Mouse (Mus musculus) heart, postnatal 0 days (tissue): ENCODE data around the gene Kcnj1.

Experiments
- CTCF ChIP-seq: IDR thresholded peaks from 2 replicates; pipeline ENCODE4 v1.5.1; 2016; ENCODE audit warnings: antibody characterized with exemption, control low read depth, low read depth
- EP300 ChIP-seq: IDR thresholded peaks from 2 replicates; pipeline ENCODE4 v1.6.1; 2016; ENCODE audit warnings: antibody characterized with exemption, low read depth

DNA sequence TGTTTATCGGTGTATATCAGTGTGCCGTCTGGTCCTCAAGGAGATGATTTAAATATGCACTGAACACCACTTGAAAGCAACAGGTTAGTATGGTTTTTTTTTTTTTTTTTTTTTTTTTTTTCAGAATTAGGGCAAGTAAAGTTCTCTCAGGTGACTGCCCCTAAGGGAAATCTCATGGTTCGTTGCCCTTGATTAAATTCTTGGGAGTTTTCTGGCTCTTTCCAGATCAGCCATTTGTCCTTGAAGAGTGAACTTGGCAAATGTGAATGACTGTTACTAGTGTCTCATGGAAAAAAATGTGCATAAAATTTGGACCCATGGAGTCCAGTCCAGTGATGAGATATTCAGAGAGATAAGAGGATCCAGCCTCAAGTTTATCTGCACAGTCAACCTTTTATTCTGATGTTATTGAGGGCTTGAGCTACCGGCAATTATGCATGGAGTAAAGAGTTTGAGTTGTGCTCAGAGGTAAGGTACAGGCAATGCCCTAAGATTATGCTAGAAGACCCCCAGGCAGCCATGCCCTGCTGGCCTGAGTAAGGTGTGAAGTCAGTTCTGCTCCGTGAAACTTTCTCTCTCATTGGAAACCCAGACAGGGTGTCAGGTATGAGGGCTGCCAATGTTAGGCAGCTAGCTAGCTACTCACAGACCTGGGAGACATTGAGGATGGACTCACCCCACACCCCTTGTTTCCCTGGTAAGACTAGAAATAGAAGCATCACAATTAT lies 4.7 kb downstream of the Kcnj1 start:
- no peak for TF ChIP-seq CTCF
- TF ChIP-seq EP300: no peak
